Comparison of ENCODE assay signal across 11 mouse cellular contexts in genomic region chr16:14265203-14265920, GRCm38 (mm10). TPM values are rescaled to one million over a fixed set of nuclear protein-coding genes. Genes with fewer than 3 reads are reported as not detected.
DNase-seq lines count a peak whose midpoint lies in the region; ATAC-seq and TF ChIP-seq lines count a peak whose summit lies in the region.
"Had no signal": no experiment of that assay in that cellular context is flagged by ENCODE, and none has a peak within 500 bp of the region (broad histone marks: within the 10 kb centered on the region; RNA-seq: fewer than 3 reads in every experiment).

No protein-coding gene starts in this region.

- H3K9me3 ChIP-seq in heart, embryonic 12.5 days (replicated peaks), result no peaks in the 10 kb centered on the region
- H3K9me3 ChIP-seq in midbrain, postnatal 0 days (ENCODE audit: low read length), result no peaks in the 10 kb centered on the region
- H3K9me3 ChIP-seq in midbrain, embryonic 15.5 days, result no peaks in the 10 kb centered on the region
- no peaks in the 10 kb centered on the region for H3K9me3 ChIP-seq in forebrain, embryonic 16.5 days (ENCODE audit: control insufficient read depth, low read length)

- H3K36me3 ChIP-seq in heart, embryonic 12.5 days, result no peaks in the 10 kb centered on the region
- H3K36me3 ChIP-seq in midbrain, postnatal 0 days (ENCODE audit: insufficient read depth, low read length), result no peaks in the 10 kb centered on the region
- H3K36me3 ChIP-seq in midbrain, embryonic 15.5 days (replicated peaks), result no peaks in the 10 kb centered on the region
- no peaks in the 10 kb centered on the region for H3K36me3 ChIP-seq in forebrain, embryonic 16.5 days (ENCODE audit: control insufficient read depth, insufficient read depth)

- no peak for DNase-seq in heart, adult 11 months
- peak; percentile 60 for DNase-seq in midbrain, postnatal 0 days (ENCODE audit: low spot score)
- no peak for DNase-seq in kidney, adult 18-20 months
- DNase-seq: gastrocnemius, postnatal 25 days; kidney, adult 2 months; layer of hippocampus, postnatal 36 days; right cerebral cortex, postnatal 14 days had no signal

- H3K4me3 ChIP-seq in heart, embryonic 12.5 days, result no peak overlapping the region
- no peak overlapping the region for H3K4me3 ChIP-seq in midbrain, postnatal 0 days (ENCODE audit: low read depth, low read length)
- H3K4me3 ChIP-seq in midbrain, embryonic 15.5 days, result no peak overlapping the region
- H3K4me3 ChIP-seq in forebrain, embryonic 16.5 days (replicated peaks; ENCODE audit: low read length), result no peak overlapping the region

- peaks cover 89% of the 10 kb centered on the region for H3K27me3 ChIP-seq in heart, embryonic 12.5 days (replicated peaks)
- no peaks in the 10 kb centered on the region for H3K27me3 ChIP-seq in midbrain, postnatal 0 days (ENCODE audit: insufficient read depth, low read length)
- H3K27me3 ChIP-seq in midbrain, embryonic 15.5 days (replicated peaks), result no peaks in the 10 kb centered on the region
- no peaks in the 10 kb centered on the region for H3K27me3 ChIP-seq in forebrain, embryonic 16.5 days (replicated peaks; ENCODE audit: control insufficient read depth, insufficient read depth, low read length)

- no peak overlapping the region for H3K27ac ChIP-seq in heart, embryonic 12.5 days (ENCODE audit: poor library complexity, severe bottlenecking)
- H3K27ac ChIP-seq in midbrain, postnatal 0 days (ENCODE audit: low read depth, low read length), result no peak overlapping the region
- H3K27ac ChIP-seq in midbrain, embryonic 15.5 days, result no peak overlapping the region
- no peak overlapping the region for H3K27ac ChIP-seq in forebrain, embryonic 16.5 days (ENCODE audit: low read length)

- no peak for TF ChIP-seq CTCF in midbrain, postnatal 0 days (IDR thresholded peaks at IDR 0.05)

- H3K4me2 ChIP-seq in heart, embryonic 12.5 days, result no peak overlapping the region
- H3K4me2 ChIP-seq in midbrain, postnatal 0 days (ENCODE audit: low read depth, low read length, poor library complexity, severe bottlenecking), result no peak overlapping the region
- no peak overlapping the region for H3K4me2 ChIP-seq in midbrain, embryonic 15.5 days
- H3K4me2 ChIP-seq in forebrain, embryonic 16.5 days (ENCODE audit: low read length), result no peak overlapping the region

- WGBS in heart, embryonic 12.5 days, result 2% methylated on average over 4 of the region's 4 CpGs
- WGBS in midbrain, postnatal 0 days, result 49% methylated on average over 4 of the region's 4 CpGs
- WGBS in midbrain, embryonic 15.5 days, result 46% methylated on average over 4 of the region's 4 CpGs
- 31% methylated on average over 4 of the region's 4 CpGs for WGBS in forebrain, embryonic 16.5 days

- peak; percentile 60 for ATAC-seq in heart, embryonic 12.5 days (ENCODE audit: insufficient number of reproducible peaks, low FRiP score)
- no peak for ATAC-seq in midbrain, postnatal 0 days (ENCODE audit: low FRiP score)
- ATAC-seq in midbrain, embryonic 15.5 days (replicated peaks), result no peak
- peak; percentile 70 for ATAC-seq in forebrain, embryonic 16.5 days
- ATAC-seq in megakaryocyte-erythroid progenitor cell, adult 5-6 weeks (replicated peaks; ENCODE audit: low FRiP score, low TSS enrichment, poor library complexity, severe bottlenecking), result no peak

- peaks cover 11% of the 10 kb centered on the region for H3K4me1 ChIP-seq in heart, embryonic 12.5 days (replicated peaks)
- H3K4me1 ChIP-seq in midbrain, postnatal 0 days (ENCODE audit: insufficient read depth, low read length), result no peaks in the 10 kb centered on the region
- H3K4me1 ChIP-seq in midbrain, embryonic 15.5 days, result no peaks in the 10 kb centered on the region
- no peaks in the 10 kb centered on the region for H3K4me1 ChIP-seq in forebrain, embryonic 16.5 days (replicated peaks; ENCODE audit: control insufficient read depth, insufficient read depth, low read length)

- H3K9ac ChIP-seq in heart, embryonic 12.5 days, result no peak overlapping the region
- H3K9ac ChIP-seq in midbrain, postnatal 0 days (replicated peaks; ENCODE audit: low read length, poor library complexity, severe bottlenecking), result no peak overlapping the region
- no peak overlapping the region for H3K9ac ChIP-seq in midbrain, embryonic 15.5 days
- no peak overlapping the region for H3K9ac ChIP-seq in forebrain, embryonic 16.5 days (replicated peaks; ENCODE audit: low read depth, low read length)

RNA-seq across cellular contexts. Expression of gene Myh11, which starts 25.8 kb away (rescaled TPM):
- 0.74 and 1.8 TPM in 2 replicates for polyA plus RNA-seq in heart, embryonic 12.5 days (2016; fragmentation: Nextera tagmentation; extraction: Ambion mirVana)
- 0.82 and 1.9 TPM in 2 replicates for total RNA-seq in midbrain, postnatal 0 days (2014; rRNA removed)
- 0.62 and 0.66 TPM in 2 replicates for polyA plus RNA-seq in midbrain, postnatal 0 days (2015; fragmentation: Nextera tagmentation; extraction: Ambion mirVana)
- 0.41 and 0.58 TPM in 2 replicates for polyA plus RNA-seq in midbrain, embryonic 15.5 days (2015; fragmentation: Nextera tagmentation; extraction: Ambion mirVana)
- polyA plus RNA-seq in forebrain, embryonic 16.5 days (2015; fragmentation: Nextera tagmentation; extraction: Ambion mirVana), result 0.43 and 0.56 TPM in 2 replicates
- total RNA-seq in megakaryocyte-erythroid progenitor cell, adult 5-6 weeks (2014; fragmentation: Nextera tagmentation), result 0.15 TPM in 1 of 2 replicates, not detected in the other
- total RNA-seq in megakaryocyte-erythroid progenitor cell, adult 5-6 weeks (2017), result 0.09 TPM in 1 of 2 replicates, not detected in the other

RNA-seq across cellular contexts. Expression of gene Fopnl, which starts 51.8 kb away (rescaled TPM):
- polyA plus RNA-seq in heart, embryonic 12.5 days (2016; fragmentation: Nextera tagmentation; extraction: Ambion mirVana), result 96.3 and 112 TPM in 2 replicates
- total RNA-seq in midbrain, postnatal 0 days (2014; rRNA removed), result 114 and 124 TPM in 2 replicates
- polyA plus RNA-seq in midbrain, postnatal 0 days (2015; fragmentation: Nextera tagmentation; extraction: Ambion mirVana), result 212 and 217 TPM in 2 replicates
- 188 and 198 TPM in 2 replicates for polyA plus RNA-seq in midbrain, embryonic 15.5 days (2015; fragmentation: Nextera tagmentation; extraction: Ambion mirVana)
- polyA plus RNA-seq in forebrain, embryonic 16.5 days (2015; fragmentation: Nextera tagmentation; extraction: Ambion mirVana), result 206 and 213 TPM in 2 replicates
- total RNA-seq in megakaryocyte-erythroid progenitor cell, adult 5-6 weeks (2014; fragmentation: Nextera tagmentation), result 60.9 and 92.5 TPM in 2 replicates
- total RNA-seq in megakaryocyte-erythroid progenitor cell, adult 5-6 weeks (2017), result 39.4 and 40.3 TPM in 2 replicates

Comparison
In these comparisons a context has a peak if more than half of its experiments do, and no peak if none do; other contexts are left out.
1. ATAC-seq: peak in heart, embryonic 12.5 days (single experiment) and forebrain, embryonic 16.5 days (single experiment); none in midbrain, postnatal 0 days (single experiment), midbrain, embryonic 15.5 days (single experiment) and megakaryocyte-erythroid progenitor cell, adult 5-6 weeks (single experiment).